Mouse (Mus musculus) heart, postnatal 25 days (tissue): ENCODE measurements around the gene Gnaz. TPM values are rescaled to one million over a fixed set of nuclear protein-coding genes. Genes with fewer than 3 reads are reported as not detected.
A peak's percentile ranks its signal among the peaks of the same experiment; 100 is the strongest.
"Not testable (repeated sequence)": the region's sequence is repeated elsewhere in the genome, so short reads cannot be mapped to it uniquely, and the experiment has no call there.

Experiments used
- DNase-seq: peaks from one replicate; pipeline ENCODE4 v3.0.0; 2022; ENCODE audit warnings: low spot score
- intact Hi-C: fragments of 180-260 bp; cut with DNase I; formaldehyde crosslinking; loops from one replicate; pipeline ENCODE4 v1.15.1; 2025
- total RNA-seq, 2 experiments: library from RNA; stranded (reverse); gene quantifications; 2 replicates each; pipeline ENCODE4 v1.2.3; 2021

Gene Gnaz
- total RNA-seq, 2 experiments from 2014 or later, result 0.67 to 0.68 TPM

- intact Hi-C loops, result no loop called here
- DNase-seq, result no peak
Measured at GRCm38 (mm10) chr10:75016481-75016880, 49.5 kb downstream of the Gnaz start.

- no peak for DNase-seq
- intact Hi-C loops, result loop anchor here (2.0 kb wide), 1 partner anchor 83 kb away; no protein-coding TSS in a partner anchor
Measured at GRCm38 (mm10) chr10:75020271-75020670, 53.3 kb downstream of the Gnaz start.

- no peak for DNase-seq
- intact Hi-C loops, result loop anchor here (1.0 to 2.0 kb wide), 2 partner anchors 84 to 130 kb away; no protein-coding TSS in a partner anchor
Measured at GRCm38 (mm10) chr10:75021138-75021537, 54.2 kb downstream of the Gnaz start.

- DNase-seq, result no peak
- intact Hi-C loops, result no loop called here
Measured at GRCm38 (mm10) chr10:75026491-75026890, 59.5 kb downstream of the Gnaz start.

GRCm38 (mm10) chr10:75028743-75029142, 61.8 kb downstream of the Gnaz start:
- intact Hi-C loops, result no loop called here

GRCm38 (mm10) chr10:75029677-75030076, 62.7 kb downstream of the Gnaz start:
- DNase-seq, result no peak
- intact Hi-C loops, result no loop called here

More at GRCm38 (mm10) chr10:75028743-75029142, 61.8 kb downstream of the Gnaz start:
- DNase-seq, result no peak

GRCm38 (mm10) chr10:75030234-75030633, 63.3 kb downstream of the Gnaz start:
- intact Hi-C loops, result no loop called here
- DNase-seq, result no peak

GRCm38 (mm10) chr10:75031345-75032114, 64.6 kb downstream of the Gnaz start:
- no peak for DNase-seq
- intact Hi-C loops, result no loop called here

- peak; percentile 19 for DNase-seq
- intact Hi-C loops, result no loop called here
Measured at GRCm38 (mm10) chr10:75032395-75032794, 65.4 kb downstream of the Gnaz start, which contains the start of gene Rsph14. Gene Rsph14, minus strand, starts transcription at chr10:75032586.

- DNase-seq, result peak; percentile 91
- intact Hi-C loops, result no loop called here
Measured at GRCm38 (mm10) chr10:75036883-75037379, 70.0 kb downstream of the Gnaz start, which contains the start of gene Rab36. Gene Rab36, plus strand, starts transcription at chr10:75037058.

GRCm38 (mm10) chr10:75042060-75042459, 75.1 kb downstream of the Gnaz start:
- DNase-seq, intact Hi-C loops: not testable (repeated sequence)

- no peak for DNase-seq
- intact Hi-C loops, result no loop called here
Measured at GRCm38 (mm10) chr10:75044459-75044858, 77.5 kb downstream of the Gnaz start.

GRCm38 (mm10) chr10:75045831-75046230, 78.9 kb downstream of the Gnaz start:
- intact Hi-C loops, result no loop called here

GRCm38 (mm10) chr10:75048711-75049110, 81.7 kb downstream of the Gnaz start:
- intact Hi-C loops, result no loop called here
- no peak for DNase-seq

More at GRCm38 (mm10) chr10:75045831-75046230, 78.9 kb downstream of the Gnaz start:
- DNase-seq, result no peak

GRCm38 (mm10) chr10:75051364-75052074, 84.5 kb downstream of the Gnaz start:
- intact Hi-C loops, result no loop called here

GRCm38 (mm10) chr10:75052902-75053301, 85.9 kb downstream of the Gnaz start:
- intact Hi-C loops, result no loop called here
- DNase-seq, result no peak

More at GRCm38 (mm10) chr10:75051364-75052074, 84.5 kb downstream of the Gnaz start:
- DNase-seq, result no peak

- no peak for DNase-seq
- intact Hi-C loops, result no loop called here
Measured at GRCm38 (mm10) chr10:75053655-75054054, 86.7 kb downstream of the Gnaz start.

GRCm38 (mm10) chr10:75054125-75054524, 87.1 kb downstream of the Gnaz start:
- intact Hi-C loops, result no loop called here
- DNase-seq, result no peak

- intact Hi-C loops, result loop anchor here (5.0 kb wide), 1 partner anchor 192 kb away; no protein-coding TSS in a partner anchor
- no peak for DNase-seq
Measured at GRCm38 (mm10) chr10:75055672-75056071, 88.7 kb downstream of the Gnaz start.

- intact Hi-C loops, result loop anchor here (5.0 kb wide), 1 partner anchor 191 kb away; no protein-coding TSS in a partner anchor
- no peak for DNase-seq
Measured at GRCm38 (mm10) chr10:75056255-75056654, 89.3 kb downstream of the Gnaz start.
